Mouse (Mus musculus): ENCODE measurements around the gene Igf2r.

DNA sequence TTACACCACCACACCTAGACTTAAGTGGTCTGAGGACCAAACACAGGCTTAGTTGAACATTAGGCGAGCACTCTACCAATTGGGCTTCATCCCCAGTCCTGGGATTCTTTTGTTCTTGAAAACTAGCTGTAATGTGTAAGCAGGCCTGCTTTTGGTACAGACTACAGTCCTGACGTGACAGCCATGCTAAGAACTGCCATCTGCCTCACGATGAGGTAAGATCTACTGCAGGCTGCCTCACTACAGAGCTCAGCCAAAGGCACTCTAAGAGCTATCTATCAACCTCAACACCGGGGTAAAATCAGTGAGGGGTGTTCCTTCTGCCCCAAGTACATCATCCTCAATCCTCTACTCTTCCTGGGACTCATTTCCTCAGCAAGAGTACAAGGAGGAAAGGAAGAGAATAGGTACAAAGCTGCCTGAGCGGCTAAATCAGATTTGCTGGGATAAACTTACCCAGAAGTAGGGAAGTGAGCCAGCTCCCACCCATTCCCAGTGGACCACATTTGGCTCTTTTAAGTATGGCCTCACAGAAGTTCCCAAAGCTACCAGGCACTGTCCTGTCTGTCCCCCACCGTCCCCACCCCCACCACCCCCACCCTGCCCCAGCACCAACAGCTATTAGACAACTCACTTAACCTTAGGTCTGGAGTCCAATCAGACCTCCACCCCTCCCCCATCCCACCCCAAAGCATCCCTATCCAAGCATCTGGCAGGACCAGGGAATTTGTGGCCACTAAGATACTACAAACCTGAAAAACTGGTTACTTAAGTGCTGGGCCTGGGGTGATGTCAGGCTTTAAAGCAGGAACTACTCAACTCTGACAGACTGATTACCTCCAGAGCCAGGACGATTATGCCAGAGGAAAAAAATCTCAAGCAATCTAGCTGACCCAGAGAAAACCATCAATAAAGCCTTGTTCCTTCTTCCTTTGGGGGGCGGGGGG lies 19.8 kb downstream of the Igf2r start:
- no peak for TF ChIP-seq EP300 (IDR thresholded peaks at IDR 0.05; ENCODE audit: low read depth)
- TF ChIP-seq CTCF (IDR thresholded peaks at IDR 0.05; ENCODE audit: low read depth), result no peak
